Mouse (Mus musculus): ENCODE measurements around the gene Adgrl3.

DNA sequence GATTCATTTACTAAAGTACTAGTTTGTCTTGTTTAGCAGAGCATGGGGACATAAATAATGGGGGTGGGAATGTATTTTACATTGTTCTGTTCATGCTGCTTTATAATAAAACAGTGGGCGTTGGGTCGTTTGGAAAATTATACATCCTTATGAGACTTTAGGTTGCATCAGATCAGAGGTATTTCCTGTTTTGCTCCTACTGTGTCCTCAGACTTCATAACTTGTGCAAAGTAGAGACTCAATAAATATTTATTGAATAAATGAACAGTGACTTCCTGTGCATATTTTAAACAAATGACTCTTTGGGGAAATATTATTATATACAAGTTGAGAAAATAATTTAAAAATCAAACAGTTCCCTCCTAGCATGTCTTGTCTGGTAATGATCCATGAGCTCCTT is 259.3 kb downstream of the Adgrl3 start:
- TF ChIP-seq CTCF (IDR thresholded peaks at IDR 0.05; ENCODE audit: control insufficient read depth, insufficient read depth, insufficient replicate concordance, low read depth, low read length): no peak
- no peak for TF ChIP-seq POLR2A (IDR thresholded peaks at IDR 0.05; ENCODE audit: control insufficient read depth, low read depth, low read length)
